Mouse (Mus musculus): ENCODE data around the gene Wnt1.

DNA sequence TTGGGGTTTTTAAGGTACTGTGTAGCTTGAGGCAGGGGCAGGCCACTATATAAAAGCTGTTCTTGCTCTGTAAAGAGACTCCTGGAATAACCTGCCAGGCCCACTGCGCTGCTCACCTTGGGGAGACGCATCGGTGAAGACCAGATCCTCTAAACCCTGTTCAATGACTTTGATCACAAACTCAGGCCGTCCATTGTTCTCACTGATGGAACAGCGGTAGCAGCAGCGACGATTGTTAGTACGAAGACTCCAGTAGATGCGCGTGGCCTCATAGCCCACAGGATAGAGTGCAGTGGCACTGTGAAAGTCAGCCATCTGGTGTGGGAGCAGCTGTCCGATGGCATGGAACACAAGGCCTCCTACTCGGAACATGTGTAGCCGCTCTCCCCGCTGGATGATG, 49.5 kb downstream of the Wnt1 start:
- TF ChIP-seq POLR2A (IDR thresholded peaks at IDR 0.05; ENCODE audit: control insufficient read depth, extremely low read depth, insufficient read depth, low read length, poor library complexity) = no peak
- no peak for TF ChIP-seq CTCF (IDR thresholded peaks at IDR 0.05; ENCODE audit: borderline replicate concordance, control insufficient read depth, extremely low read depth, insufficient read depth, low read length, poor library complexity)
